ENCODE assay signal across 8 mouse cellular contexts in genomic region chr17:5752716-5753585, GRCm38 (mm10).
DNase-seq lines count a peak whose midpoint lies in the region; ATAC-seq and TF ChIP-seq lines count a peak whose summit lies in the region.

No protein-coding gene starts in this region.

- peak; percentile 85 for ATAC-seq in forebrain, embryonic 15.5 days (replicated peaks)

- intact Hi-C loops in heart, postnatal 25 days (cut with DNase I): loop anchor here (1.0 to 2.0 kb wide), 3 partner anchors 138 to 324 kb away; partner anchors contain the start of gene Tmem242

- peak overlapping the region; percentile 58 for H3K9ac ChIP-seq in forebrain, embryonic 15.5 days (replicated peaks)

- WGBS in forebrain, embryonic 15.5 days: 10% methylated on average over 29 of the region's 29 CpGs
- 12% methylated on average over 29 of the region's 29 CpGs for WGBS in olfactory bulb, adult 2 months

- H3K27me3 ChIP-seq in forebrain, embryonic 15.5 days: peaks cover 5% of the 10 kb centered on the region; the same call in 1 of the 2 replicates

- peak overlapping the region; percentile 83 for H3K4me2 ChIP-seq in forebrain, embryonic 15.5 days (replicated peaks)

- H3K4me3 ChIP-seq in forebrain, embryonic 15.5 days: peak overlapping the region; percentile 46
- peak overlapping the region; percentile 26 for H3K4me3 ChIP-seq in olfactory bulb, adult 2 months (ENCODE audit: insufficient read depth, low read depth, low read length)

- TF ChIP-seq POLR2A in olfactory bulb, adult 2 months (IDR thresholded peaks at IDR 0.05; ENCODE audit: insufficient read depth, low read depth, low read length): 0 out of 2 replicates have a peak, but pooled peaks have one; percentile 20

- peak; percentile 65 for DNase-seq in Muller cell, postnatal 12 days (ENCODE audit: inconsistent ontology term)
- peak; percentile 81 to 91 for DNase-seq in cerebellum, adult 18-20 months
- DNase-seq in heart, postnatal 25 days (ENCODE audit: low spot score): peak; percentile 52
- peak; percentile 70 to 88 for DNase-seq in layer of hippocampus, adult 18-20 months (ENCODE audit: low spot score in 2 of 2)
- DNase-seq in lung, adult 18-20 months: peak; percentile 73 to 76
- peak; percentile 35 to 50 for DNase-seq in thymus, postnatal 36 days

- H3K36me3 ChIP-seq in forebrain, embryonic 15.5 days: no peaks in the 10 kb centered on the region

- peak overlapping the region; percentile 42 for H3K27ac ChIP-seq in forebrain, embryonic 15.5 days (replicated peaks)
- H3K27ac ChIP-seq in olfactory bulb, adult 2 months (ENCODE audit: insufficient read depth, low read depth, low read length): no peak overlapping the region

- H3K4me1 ChIP-seq in forebrain, embryonic 15.5 days: peaks cover 12% of the 10 kb centered on the region
- H3K4me1 ChIP-seq in olfactory bulb, adult 2 months (ENCODE audit: control insufficient read depth, insufficient read depth, low read length): peaks cover 16% of the 10 kb centered on the region

- peak; percentile 87 for TF ChIP-seq CTCF in olfactory bulb, adult 2 months (IDR thresholded peaks at IDR 0.05; ENCODE audit: insufficient read depth, low read depth, low read length)

- no peaks in the 10 kb centered on the region for H3K9me3 ChIP-seq in forebrain, embryonic 15.5 days
